Mouse (Mus musculus) cerebellum, adult (tissue): ENCODE data around the gene Ldlrad3.

Experiments
- ATAC-seq: cut with Nextera tagmentation; 2 replicates; pipeline ENCODE4 v1.9.2; 2017; ENCODE audit warnings: mild to moderate bottlenecking, moderate library complexity, mixed read lengths; ENCODE audit not compliant: insufficient number of reproducible peaks, low FRiP score, low TSS enrichment

The Ldlrad3 gene

DNA sequence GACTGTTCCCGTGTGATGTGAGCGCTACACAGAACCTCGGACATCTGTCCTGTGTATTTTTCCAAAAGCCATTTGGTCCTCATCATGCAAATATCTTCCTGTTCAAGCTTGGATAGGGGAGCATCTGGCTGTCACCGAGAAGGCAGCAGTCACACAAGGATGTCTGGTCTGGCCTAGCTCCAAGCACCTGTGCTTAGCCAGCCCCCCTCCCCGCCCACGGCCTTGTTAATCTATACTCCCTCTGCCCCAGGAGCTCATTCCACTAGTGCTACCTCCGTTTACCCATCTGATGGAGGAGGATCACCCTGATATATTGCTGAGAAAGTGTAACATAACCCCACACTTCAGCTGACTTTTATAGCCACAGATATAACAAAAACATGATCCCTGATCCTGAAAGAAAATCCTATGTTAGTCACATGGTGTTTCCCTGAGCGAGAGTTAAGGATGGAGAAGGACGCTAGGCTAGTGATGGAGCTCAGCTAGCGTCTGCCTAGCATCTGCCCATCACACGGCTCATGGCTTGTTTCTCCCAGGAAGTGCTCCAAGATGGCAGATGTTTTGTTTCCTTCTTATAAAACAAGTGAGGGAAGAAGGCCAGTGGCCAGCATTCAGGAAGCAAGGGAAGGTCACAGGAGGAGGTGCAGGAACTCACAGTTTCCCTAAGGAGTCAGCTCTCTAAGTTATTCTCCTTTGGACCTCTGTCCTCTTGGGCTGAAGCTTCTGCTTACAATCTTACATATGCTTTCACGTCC lies 66.3 kb downstream of the Ldlrad3 start:
- ATAC-seq, result no peak

- ATAC-seq, result no peak
Observed at GRCm38 (mm10) chr2:102118988-102119460, 67.2 kb downstream of the Ldlrad3 start.

DNA sequence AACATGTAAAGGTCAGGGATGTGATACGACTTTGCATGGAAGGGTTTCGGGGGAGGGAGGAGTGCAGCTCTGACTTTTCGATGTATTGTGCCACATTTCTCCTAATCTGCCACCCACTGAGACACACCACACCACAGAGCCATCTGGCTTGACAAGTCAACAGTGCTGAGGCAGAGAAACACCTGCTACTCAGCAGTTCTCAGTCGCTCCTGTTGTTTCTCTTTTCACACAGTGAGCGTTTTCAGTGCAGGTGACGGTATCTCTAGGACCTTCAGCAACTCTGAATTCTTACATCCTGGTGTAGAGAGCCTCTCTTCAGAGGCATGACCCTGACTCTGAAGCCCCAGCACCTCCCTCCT lies 68.8 kb downstream of the Ldlrad3 start:
- no peak for ATAC-seq

DNA sequence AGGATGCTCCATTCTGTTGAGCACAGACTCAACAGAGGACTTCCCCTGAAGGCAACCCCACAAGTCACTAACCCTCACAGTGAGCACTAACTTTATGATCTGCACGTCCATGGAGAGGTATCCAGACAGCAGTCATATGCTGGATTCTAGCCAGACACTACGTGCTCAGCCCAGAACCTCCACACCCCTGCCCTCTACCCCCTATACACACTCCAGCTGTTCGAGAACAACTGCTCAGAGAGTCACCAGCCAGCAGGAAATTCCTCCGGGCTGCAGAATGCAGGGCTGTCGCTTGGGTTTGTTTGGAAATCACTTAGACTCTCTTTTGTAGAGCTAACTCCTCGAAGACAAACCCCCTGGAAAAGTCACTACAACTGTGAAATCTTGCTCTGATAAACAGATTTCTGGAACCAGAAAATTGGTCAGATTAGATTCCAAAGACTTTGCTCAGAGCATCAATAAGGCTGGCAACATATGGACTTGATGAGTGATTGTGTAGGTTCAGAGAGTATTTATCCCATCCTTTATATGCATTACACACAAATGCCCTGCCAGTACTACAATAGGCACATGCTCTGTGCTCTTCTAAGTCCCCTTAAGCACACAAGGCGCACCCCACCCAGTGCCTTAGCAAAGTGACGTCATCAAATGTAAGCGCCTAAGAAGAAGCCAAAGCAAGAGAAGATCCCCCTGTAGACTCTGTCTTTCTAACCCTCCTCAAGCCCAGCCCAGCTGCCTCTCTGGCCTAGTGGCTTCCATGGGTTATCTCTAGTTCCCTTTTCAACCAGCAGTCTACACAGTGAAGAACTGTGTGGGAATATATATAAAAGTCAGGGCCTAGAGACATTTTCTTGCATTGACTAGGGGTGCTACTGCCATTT lies 69.4 kb downstream of the Ldlrad3 start:
- no peak for ATAC-seq

DNA sequence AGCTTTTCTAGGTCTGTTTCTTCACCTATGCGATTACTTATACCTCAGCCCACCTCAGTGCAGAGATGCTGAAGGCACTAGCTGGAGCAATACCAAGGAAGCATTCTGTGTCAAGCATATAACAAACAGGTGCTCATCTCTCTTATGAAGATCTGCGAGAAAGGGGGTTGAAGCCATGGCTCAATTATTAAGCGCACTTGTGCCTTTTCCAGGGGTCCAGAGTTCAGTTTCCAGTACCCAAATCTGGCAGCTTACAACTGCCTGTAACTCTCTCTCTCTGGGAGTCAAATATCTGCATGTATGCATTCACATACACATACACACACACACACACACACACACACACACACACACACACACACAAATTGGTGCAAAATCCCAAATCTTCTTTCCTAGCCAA lies 72.4 kb downstream of the Ldlrad3 start:
- ATAC-seq, result no peak

DNA sequence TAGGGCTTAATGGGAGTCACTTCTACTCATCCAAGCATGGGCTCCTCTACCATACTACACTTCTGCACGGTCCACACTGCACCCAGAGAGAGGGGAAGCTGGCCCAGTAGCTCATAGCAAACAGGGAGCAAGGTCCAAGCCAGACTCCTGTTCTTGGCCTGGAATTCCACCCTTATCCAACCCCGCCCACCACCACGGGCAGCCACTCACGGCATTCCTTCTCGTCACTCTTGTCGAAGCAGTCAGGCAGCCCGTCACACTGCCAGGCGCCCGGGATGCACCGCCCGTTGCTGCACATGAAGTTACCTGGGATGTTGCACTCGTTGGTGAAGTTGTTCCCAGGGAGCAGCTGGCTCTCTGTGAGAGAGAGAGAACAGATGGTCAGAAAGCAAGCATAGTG lies 72.9 kb downstream of the Ldlrad3 start:
- peak; percentile 33; the same call in 1 of the 2 replicates for ATAC-seq

DNA sequence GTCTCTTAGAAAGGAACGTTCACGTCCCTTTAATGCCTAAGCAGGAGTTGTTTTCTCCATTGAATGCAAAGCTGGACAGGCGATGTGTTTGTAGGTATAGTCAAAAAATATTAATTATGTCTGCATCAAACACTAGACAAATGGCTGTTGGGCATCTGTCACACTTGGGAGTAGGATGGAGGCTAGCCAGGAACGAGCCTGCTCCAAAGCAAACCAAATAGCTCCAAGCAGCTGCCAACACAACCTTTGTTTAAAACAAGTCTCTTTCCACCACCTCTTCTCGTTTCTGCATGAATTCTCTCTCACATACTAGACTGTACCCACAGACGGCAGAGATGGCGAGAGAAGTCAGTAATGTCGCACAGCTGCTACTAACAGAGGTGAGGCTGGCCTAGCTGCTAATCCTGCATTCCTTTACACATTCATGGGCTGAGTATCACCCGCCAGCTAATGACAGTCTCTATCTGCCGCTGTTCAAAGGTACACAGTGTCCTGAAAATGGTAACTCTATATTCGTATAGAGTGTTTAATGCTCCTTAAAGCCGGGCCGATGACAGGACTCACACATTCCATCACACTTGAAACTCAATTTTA lies 74.2 kb downstream of the Ldlrad3 start:
- no peak for ATAC-seq

DNA sequence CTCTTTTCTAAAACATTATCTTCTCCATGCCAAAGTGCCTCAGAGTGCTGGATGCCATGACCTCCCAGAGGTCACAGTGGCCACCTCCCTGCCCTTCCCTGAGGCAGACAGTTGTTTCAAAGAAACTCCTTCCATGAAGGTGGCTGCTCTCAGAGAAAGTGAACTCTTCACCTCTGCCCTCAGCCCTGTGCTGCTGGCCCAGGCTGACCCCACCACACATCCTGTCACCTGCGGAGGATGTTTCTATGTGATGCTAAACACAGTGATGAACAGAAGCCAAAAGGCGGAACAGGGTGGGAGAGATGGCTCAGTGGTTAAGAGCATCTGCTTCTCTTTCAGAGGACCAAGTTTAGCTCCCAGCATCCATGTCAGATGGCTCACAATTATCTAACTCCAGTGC lies 75.9 kb downstream of the Ldlrad3 start:
- ATAC-seq, result no peak

GRCm38 (mm10) chr2:102107280-102107679 lies 78.9 kb downstream of the Ldlrad3 start:
- no peak for ATAC-seq

GRCm38 (mm10) chr2:102106728-102107127 lies 79.5 kb downstream of the Ldlrad3 start:
- ATAC-seq, result no peak

GRCm38 (mm10) chr2:102105454-102105853 lies 80.7 kb downstream of the Ldlrad3 start:
- no peak for ATAC-seq

DNA sequence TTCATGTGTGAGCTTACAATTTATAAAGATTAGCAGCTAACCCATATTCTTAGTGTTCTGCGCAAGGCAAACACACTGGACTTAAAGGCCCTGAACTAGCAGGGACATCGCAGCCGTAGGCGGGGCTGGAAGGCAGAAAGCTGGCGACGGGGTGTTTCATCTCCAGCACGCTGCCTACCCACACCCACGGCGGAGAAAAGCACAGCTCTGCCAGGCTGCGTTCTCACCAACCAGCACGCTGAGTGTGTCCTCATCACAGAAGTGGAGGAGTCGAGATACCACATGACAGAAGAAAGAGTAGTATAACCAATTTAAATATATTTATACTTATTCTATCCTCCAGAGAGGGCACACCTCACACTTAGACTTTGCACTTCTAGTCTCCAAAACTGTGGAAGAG lies 82.2 kb downstream of the Ldlrad3 start:
- no peak for ATAC-seq

DNA sequence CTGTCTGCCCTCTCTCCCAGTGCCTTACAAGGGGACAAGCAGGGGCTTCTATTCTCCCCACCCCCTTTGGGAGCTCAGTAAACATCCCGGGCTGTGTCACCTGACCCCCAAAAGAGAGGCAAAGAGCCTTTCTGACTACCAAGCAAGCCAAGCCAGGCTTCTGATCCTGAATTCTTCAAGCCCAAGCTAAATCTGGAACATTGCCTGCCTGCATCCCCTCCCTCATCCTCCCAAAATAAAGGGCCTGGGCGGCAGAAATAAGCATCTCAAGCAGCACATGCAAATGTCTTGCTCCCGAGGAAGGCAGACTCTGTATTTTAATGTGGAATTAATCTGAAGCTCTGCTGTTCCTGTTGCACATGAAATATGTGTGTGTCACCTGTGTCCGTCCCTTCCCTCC lies 85.7 kb downstream of the Ldlrad3 start:
- ATAC-seq, result no peak

DNA sequence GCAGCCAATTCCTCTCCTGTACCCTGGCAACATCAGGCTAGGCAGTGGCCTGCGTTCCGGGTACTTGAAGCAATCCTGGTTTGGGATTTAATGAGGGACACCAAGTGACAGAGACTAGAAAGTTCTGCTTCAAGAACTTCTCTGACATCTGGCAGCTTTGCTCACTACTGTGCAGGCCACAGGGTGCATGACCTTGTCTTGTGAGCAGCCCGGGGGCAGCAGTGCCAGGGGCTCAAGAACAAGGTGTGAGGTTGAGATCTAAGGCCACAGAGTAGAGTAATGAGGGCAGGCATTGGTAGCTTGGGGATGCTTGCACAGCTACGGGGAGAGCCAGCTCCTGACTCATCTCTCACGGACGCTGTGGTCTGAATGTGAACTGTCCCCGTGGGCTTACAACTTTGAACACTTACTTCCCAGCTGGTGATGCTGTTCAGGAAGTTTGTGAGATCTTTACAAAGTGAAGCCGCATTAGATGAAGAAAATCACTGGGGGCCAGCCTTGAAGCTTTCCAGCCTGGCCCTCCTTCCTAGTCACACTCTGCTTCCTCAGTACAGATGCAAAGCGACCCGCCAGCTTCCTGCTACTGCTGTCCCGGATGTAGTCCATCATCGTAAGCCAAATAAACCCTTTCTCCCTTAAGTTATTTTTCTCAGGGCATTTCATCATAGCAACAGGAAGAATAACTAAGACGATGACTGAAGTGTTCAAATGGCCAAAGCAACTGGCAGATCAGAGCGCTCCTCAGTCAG lies 86.3 kb downstream of the Ldlrad3 start:
- no peak for ATAC-seq

- no peak for ATAC-seq
Observed at GRCm38 (mm10) chr2:102099261-102099660, 86.9 kb downstream of the Ldlrad3 start.

DNA sequence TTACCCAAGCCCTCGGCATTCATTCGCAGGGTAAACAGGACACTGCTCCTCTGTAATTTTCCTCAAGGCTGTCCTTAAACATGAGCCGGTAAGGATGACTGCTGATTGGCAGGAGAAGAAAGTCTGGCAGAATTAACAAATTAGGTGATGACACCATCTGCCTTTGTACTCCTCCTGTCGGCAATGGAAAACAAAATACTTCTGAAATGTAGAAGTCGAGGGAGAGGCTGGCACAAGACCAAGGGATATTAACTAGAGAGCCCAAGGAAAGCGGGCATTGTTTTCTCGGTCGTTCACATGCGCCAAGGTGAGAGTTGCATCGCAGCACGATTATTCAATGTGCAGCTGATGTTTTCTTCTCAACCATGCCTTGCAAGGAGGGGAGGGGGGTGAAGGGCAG lies 91.4 kb downstream of the Ldlrad3 start:
- peak; percentile 38 for ATAC-seq

GRCm38 (mm10) chr2:102094281-102094680 lies 91.9 kb downstream of the Ldlrad3 start:
- ATAC-seq, result no peak

DNA sequence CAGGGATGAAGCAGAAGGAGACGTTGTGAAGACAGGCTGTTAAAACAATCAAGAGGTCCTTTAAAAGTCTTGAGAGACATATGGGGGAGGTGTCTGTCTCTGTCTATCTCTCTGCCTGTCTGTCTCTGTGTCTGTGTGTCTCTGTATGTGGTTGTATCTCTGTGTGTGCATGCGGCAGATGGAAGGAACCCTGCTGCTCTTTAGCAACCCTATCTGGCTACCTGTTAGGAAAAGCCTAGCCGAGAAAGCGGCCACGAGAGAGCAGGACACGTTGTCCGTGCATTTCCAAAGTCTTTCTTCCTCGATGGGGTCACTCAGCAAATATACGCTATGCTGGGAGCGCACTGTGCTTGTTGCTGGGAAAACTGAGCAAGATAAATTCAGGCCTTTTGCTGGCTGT lies 93.6 kb downstream of the Ldlrad3 start:
- ATAC-seq, result no peak

DNA sequence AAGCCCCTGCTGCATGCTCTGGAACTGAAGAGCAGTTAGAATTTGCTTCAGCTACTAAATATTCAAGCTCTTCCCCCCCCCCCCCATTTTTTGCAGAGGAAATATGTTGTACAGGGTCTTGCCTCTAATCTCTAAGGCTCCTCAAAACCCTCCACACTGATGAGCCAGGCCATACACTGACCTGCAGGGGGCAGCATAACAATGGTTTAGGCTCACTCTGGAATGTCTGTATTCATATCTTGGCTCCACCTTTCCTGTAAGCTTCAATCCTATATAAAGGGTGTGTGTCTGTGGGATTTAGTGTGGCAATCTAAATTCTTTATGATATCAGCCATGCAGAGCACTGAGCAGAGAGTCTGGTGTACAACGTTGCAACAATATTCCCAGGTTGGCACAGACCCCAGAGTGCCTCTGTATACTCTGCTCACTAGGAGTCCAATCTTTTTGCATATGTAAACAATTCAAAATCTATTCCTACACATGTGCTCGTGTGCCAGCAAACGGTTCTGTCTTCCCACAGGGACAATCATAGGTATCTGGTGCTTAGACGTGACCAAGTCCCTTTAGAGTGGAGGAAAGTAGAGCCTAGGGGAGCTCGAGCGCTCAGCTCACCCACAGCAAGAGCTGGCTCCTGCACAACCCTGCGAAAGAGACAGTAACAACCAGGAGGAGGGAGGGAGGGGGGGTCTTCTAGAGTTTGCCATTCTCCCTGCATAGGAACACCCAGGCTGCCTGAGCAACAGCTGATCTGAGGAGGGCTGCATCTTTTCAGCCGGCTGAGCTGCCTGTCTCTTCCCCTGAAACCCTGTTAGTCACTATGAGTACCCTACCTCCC lies 94.5 kb downstream of the Ldlrad3 start:
- ATAC-seq, result peak; percentile 76

GRCm38 (mm10) chr2:102087787-102088186 lies 98.4 kb downstream of the Ldlrad3 start:
- ATAC-seq, result no peak
